Mouse (Mus musculus) ZHBTc4 (cell line): ENCODE data around the gene Rbfox3.

ENCODE experiments used
- DNase-seq: peaks from one replicate; pipeline ENCODE4 v3.0.0-alpha.2; 2011; ENCODE audit warnings: low read depth, low spot score

The Rbfox3 gene

GRCm38 (mm10) chr11:118881786-118882495 is 29.5 kb downstream of the Rbfox3 start:
- no peak for DNase-seq

DNA sequence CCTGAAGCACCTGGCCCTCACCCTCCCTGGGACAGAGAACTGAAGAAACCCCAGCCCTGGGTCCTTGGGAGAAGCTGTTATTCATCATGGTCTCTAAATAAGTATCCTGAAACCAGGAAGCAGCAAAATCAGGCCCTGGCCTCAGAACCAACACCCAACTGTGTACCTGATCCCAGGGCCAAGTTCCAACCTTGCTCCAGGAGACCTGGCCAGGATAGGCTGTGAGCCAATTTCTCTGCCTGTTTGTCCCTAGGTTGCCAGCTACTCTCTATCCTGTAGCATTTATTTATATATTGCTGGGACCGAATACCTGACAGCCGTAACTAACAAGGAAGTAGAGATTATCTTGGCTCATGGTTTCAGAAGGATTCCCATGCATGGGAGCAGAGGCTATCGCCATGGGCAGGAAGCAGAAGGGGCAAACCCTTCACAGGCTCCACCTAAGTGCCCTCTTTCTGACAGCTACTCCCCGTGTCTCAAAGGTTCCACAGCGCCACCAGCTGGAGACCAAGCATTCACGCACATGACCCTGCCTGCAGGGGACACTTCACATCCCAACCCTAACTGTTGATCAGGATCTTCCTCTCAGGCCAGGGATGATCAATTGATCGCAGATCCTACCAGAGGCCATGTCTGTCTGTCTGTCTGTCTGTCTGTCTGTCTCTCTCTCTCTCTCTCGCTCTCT is 31.8 kb downstream of the Rbfox3 start:
- DNase-seq = peak; percentile 40

DNA sequence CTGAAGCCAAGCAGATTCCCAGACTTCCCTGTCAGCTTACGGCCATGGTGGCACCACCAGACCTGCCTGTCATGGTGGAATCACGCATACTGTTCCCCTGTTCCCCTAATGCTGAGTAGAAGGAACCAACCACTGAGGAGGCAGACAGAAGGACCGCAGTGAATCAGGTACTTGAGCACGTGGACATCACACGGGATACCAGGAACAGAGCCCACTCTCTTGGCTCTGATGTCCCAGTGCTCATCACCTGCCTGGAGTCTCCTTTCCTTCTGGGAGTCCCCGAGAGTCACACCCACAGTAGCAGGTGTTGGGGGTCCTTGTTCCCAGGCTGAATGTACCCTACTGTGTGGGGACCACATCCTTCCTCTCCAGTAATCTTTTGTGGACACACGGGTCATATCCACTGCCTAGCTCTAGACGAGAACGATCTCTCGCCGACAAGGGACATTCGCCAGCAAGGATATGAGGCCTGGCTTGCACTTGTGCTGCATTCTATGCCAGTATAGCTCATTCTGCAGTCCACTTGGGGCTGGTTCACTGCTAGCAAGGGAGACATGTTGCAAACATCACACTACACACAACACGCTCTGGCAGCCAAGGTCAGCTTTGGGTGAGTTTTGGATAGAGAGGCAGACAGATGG is 32.7 kb downstream of the Rbfox3 start:
- no peak for DNase-seq

- DNase-seq = no peak
Observed at GRCm38 (mm10) chr11:118875243-118875897, 36.0 kb downstream of the Rbfox3 start.

GRCm38 (mm10) chr11:118874487-118875095 is 36.8 kb downstream of the Rbfox3 start:
- DNase-seq = no peak

DNA sequence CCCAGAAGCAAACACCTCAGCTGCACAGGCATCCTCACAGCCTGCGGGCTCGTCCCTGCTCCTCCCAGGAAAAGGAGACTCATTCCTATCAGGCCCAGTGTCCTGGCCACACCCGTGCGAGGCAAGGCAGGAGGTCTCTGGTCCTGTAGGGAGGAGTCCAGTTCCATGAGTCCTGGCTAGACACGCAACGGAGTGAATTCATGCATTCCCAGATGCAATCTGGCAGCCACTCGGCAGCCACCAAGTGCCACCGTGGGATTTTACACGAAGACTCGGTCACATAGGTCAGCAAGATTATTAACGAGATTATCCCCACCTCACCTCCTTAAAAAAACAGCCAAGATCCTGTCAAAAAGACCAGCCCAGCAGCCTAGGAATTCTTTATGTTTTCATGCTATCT is 37.4 kb downstream of the Rbfox3 start:
- DNase-seq = no peak

GRCm38 (mm10) chr11:118871527-118871926 is 39.9 kb downstream of the Rbfox3 start:
- DNase-seq = no peak

GRCm38 (mm10) chr11:118863360-118863759 is 48.0 kb downstream of the Rbfox3 start:
- DNase-seq = no peak

DNA sequence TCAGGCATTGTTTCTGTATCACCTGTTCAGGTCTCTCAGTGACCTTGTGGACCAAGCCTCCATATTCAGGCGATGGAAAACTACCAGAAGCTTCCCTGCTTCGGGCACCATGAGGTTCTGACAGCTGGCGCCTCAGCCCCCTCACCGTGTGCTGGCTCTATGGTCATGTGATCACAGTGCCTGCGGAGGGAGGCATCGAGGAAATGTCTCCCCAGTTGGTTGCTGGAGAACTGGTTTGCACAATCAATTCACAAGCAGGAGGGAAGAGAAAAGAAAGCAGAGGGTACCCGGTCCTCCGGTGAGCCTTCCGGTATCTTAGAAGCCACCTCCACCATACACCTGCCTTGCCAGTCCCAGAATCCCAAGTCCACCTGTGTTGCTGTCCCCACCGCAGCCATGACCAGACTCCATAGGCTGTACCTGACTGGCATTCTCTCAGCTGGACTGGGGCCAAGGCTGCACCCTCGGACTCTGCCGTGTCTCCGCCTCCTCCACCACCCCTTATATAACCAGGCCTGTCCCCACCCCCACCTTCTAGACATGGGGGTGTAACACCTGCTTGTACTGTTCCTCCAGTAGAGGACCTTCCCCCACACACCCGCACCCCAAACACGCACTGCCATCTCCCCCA is 49.5 kb downstream of the Rbfox3 start:
- DNase-seq = no peak

- no peak for DNase-seq
Observed at GRCm38 (mm10) chr11:118861246-118861645, 50.2 kb downstream of the Rbfox3 start.

DNA sequence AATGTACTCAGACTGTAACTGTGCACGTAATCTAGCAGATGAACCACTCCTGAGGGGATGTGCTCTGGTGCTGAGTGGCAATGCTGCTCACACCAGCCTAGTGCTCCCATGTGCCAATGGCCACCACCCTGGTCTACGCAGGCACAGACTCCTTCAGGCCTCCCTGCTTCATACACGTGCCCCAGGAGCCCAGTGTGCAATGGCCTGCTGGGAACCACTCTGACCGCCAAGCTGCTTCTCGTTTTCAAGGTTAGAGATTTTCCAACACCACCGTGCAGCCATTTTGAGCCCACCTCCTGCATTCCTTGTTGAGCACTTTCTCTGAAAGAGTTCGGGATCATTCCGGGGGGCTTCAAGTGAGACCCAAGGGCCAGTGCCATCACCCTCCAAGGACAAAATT is 50.6 kb downstream of the Rbfox3 start:
- DNase-seq = no peak

DNA sequence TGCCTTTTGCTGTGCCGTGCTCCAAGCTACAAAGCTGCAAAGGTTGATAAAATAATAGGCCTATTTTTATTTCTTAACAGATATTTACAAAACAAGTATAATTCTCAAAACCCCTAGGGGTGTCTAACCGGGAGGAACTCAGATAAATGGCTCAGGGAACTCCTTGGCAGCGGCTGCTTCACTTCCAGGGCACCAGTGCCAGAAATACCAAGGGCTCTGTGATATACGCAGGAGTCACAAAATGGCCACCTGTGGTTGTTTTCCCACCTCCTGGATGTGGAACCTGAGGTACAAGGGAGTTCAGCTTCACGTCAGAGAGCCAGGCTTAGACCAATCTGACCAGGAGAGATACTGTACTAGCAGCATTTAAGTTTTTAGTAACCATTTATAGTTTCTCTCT is 51.6 kb downstream of the Rbfox3 start:
- DNase-seq = no peak

- no peak for DNase-seq
Observed at GRCm38 (mm10) chr11:118858305-118858704, 53.1 kb downstream of the Rbfox3 start.

DNA sequence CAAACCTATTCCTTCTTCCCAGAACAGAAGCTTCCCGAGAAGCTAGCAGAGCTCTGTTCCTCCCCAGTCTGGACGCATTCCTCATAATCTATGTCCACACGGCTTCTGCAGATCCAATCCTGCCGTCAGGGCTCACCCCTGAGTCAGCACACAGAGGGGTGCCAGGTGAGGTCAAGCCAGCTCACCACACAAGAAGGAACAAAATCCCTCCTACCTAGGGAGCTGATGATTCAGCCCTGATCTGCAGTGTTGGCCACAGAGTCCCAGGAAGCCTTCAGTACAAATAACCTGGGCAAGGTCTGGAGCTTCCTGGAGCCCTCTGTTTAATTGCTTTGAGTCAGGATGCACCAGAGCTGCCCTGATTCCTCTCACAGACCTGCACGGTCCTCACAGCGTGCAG is 60.0 kb downstream of the Rbfox3 start:
- DNase-seq = no peak

GRCm38 (mm10) chr11:118847986-118848385 is 63.4 kb downstream of the Rbfox3 start:
- DNase-seq = no peak

- no peak for DNase-seq
Observed at GRCm38 (mm10) chr11:118840992-118841391, 70.4 kb downstream of the Rbfox3 start.

DNA sequence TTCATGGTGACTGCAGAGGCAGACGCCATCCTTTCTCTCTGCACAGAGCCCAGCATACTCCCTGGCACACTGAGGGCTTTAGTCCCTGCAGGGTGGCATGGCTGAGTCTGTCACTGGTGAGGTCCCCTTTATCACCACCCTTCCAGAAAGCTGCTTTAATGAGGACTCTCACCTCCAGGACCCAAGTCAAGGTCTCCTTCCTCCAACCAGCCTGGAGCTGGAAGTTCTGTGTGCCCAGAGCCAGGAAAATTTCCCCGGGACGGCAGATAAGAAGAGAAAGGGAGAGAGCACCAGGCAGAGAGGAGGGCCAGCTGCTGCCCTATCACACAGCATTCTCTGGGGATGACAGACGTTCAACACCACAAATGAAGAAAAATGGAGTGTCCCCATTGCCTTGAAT is 73.2 kb downstream of the Rbfox3 start:
- no peak for DNase-seq

GRCm38 (mm10) chr11:118836889-118837288 is 74.5 kb downstream of the Rbfox3 start:
- DNase-seq = no peak

DNA sequence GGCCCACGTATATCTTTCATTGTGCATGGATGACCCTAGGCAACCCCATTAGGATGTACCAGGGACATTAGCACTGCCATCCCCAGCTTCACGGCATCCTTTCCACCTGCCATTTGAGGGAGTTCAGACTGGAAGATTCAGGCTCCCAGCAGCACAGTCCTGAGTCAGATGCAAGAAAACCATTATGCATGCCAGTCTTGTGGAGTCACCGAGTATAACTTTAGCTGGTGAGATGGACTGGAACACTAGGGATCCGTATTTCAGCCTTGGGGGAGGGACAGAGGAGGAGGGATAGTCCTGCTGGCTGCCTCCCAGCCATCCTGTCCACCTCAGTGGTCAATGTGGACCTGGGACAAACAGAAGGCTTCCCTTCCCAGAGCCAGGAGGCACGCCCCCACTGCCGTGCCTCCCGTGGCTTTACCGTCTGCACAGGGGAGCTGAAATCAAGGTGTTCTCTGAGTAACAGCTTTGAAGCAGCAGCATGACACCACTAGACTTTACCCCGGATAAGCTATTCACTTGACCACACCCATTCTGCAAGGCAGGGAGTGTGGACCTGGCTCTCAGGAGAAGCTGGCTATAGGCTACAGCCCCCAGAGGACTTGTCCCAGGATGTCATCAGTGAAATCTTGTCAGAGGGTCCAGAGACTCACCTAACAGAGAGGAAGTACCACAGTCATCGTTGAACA is 78.5 kb downstream of the Rbfox3 start:
- no peak for DNase-seq

DNA sequence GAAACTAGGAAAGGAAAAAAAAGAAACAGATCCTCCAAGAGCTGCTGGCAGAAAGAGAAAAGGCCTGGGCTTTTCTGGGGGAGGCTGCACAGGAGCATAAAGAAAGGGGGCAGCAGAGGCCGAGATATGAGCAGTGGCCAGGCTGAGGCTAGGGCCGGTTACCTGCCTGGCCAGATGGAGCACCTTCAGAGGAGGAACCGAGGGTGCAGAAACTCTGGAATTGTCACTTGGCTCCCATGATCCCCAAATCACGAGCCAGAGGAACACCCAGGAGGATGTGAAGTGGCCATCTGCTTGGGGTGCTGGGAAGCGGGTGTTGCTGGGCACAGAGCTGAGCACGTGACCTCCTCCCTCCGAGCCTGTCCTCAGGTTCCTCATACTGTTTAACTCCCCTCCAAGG is 79.7 kb downstream of the Rbfox3 start:
- no peak for DNase-seq
